Comparison of ENCODE assay signal across 8 mouse cellular contexts in genomic region chrX:107150752-107151515, GRCm38 (mm10). TPM values are rescaled to one million over a fixed set of nuclear protein-coding genes. Genes with fewer than 3 reads are reported as not detected.
DNase-seq lines count a peak whose midpoint lies in the region; ATAC-seq and TF ChIP-seq lines count a peak whose summit lies in the region.

No protein-coding gene starts in this region.

- intact Hi-C loops in heart, adult 2 months (cut with DNase I): no loop called here

- H3K4me3 ChIP-seq in layer of hippocampus, adult 2 months: peak overlapping the region; percentile 9; the same call in 1 of the 2 replicates
- H3K4me3 ChIP-seq in heart, adult 2 months: peak overlapping the region; percentile 45
- no peak overlapping the region for H3K4me3 ChIP-seq in liver, embryonic 11.5 days (ENCODE audit: low read depth, low read length)
- H3K4me3 ChIP-seq in midbrain, embryonic 15.5 days: no peak overlapping the region

- H3K9ac ChIP-seq in heart, adult 2 months (ENCODE audit: low read depth, low read length): peak overlapping the region; percentile 55
- no peak overlapping the region for H3K9ac ChIP-seq in liver, embryonic 11.5 days (ENCODE audit: low read depth, low read length)
- no peak overlapping the region for H3K9ac ChIP-seq in midbrain, embryonic 15.5 days

- ATAC-seq in liver, embryonic 11.5 days (replicated peaks; ENCODE audit: low FRiP score): peak; percentile 93
- no peak for ATAC-seq in midbrain, embryonic 15.5 days (replicated peaks)

- H3K27me3 ChIP-seq in heart, adult 2 months (ENCODE audit: control insufficient read depth, insufficient read depth, low read length): no peaks in the 10 kb centered on the region
- no peaks in the 10 kb centered on the region for H3K27me3 ChIP-seq in liver, embryonic 11.5 days (replicated peaks; ENCODE audit: control insufficient read depth, insufficient read depth, low read length)
- no peaks in the 10 kb centered on the region for H3K27me3 ChIP-seq in midbrain, embryonic 15.5 days (replicated peaks)

- no peaks in the 10 kb centered on the region; the same call in 1 of the 2 replicates for H3K4me1 ChIP-seq in heart, adult 2 months (ENCODE audit: control insufficient read depth, insufficient read depth, low read length)
- no peaks in the 10 kb centered on the region for H3K4me1 ChIP-seq in liver, embryonic 11.5 days (replicated peaks; ENCODE audit: control insufficient read depth, insufficient read depth, low read length)
- no peaks in the 10 kb centered on the region for H3K4me1 ChIP-seq in midbrain, embryonic 15.5 days

- no peaks in the 10 kb centered on the region for H3K9me3 ChIP-seq in liver, embryonic 11.5 days (ENCODE audit: control insufficient read depth, low read length)
- H3K9me3 ChIP-seq in midbrain, embryonic 15.5 days: no peaks in the 10 kb centered on the region

- H3K36me3 ChIP-seq in heart, adult 2 months (ENCODE audit: control insufficient read depth, insufficient read depth, low read length): no peaks in the 10 kb centered on the region
- no peaks in the 10 kb centered on the region for H3K36me3 ChIP-seq in liver, embryonic 11.5 days (ENCODE audit: control insufficient read depth, insufficient read depth, low read length)
- H3K36me3 ChIP-seq in midbrain, embryonic 15.5 days (replicated peaks): no peaks in the 10 kb centered on the region

- no peak for DNase-seq in layer of hippocampus, adult 2 months (ENCODE audit: low spot score in 2 of 2)
- DNase-seq in layer of hippocampus, adult 9-11 months: no peak
- peak; percentile 31 to 33 for DNase-seq in heart, adult 2 months
- DNase-seq in liver, embryonic 11.5 days (ENCODE audit: low spot score): peak; percentile 34
- DNase-seq in spleen, postnatal 36 days (ENCODE audit: low spot score in 2 of 2): peak; percentile 47 to 52
- DNase-seq in urinary bladder, adult 18-20 months (ENCODE audit: low spot score in 2 of 2): no peak
- DNase-seq in cerebellum, adult 11 months: no peak

- no peak for TF ChIP-seq EP300 in heart, adult 2 months (IDR thresholded peaks at IDR 0.05; ENCODE audit: insufficient read depth, low read depth, low read length)

- H3K27ac ChIP-seq in layer of hippocampus, adult 2 months: peak overlapping the region; percentile 32; the same call in 1 of the 2 replicates
- peak overlapping the region; percentile 40 for H3K27ac ChIP-seq in heart, adult 2 months
- peak overlapping the region; percentile 64 for H3K27ac ChIP-seq in liver, embryonic 11.5 days (ENCODE audit: low read depth, low read length)
- H3K27ac ChIP-seq in midbrain, embryonic 15.5 days: no peak overlapping the region

- H3K4me2 ChIP-seq in liver, embryonic 11.5 days: peak overlapping the region; percentile 49
- H3K4me2 ChIP-seq in midbrain, embryonic 15.5 days: no peak overlapping the region

- WGBS in heart, adult 2 months: 37% methylated on average over 4 of the region's 4 CpGs
- WGBS in liver, embryonic 11.5 days: 37% methylated on average over 4 of the region's 4 CpGs
- WGBS in midbrain, embryonic 15.5 days: 44% methylated on average over 4 of the region's 4 CpGs

- TF ChIP-seq CTCF in layer of hippocampus, adult 2 months (conservative IDR thresholded peaks at IDR 0.05): no peak
- TF ChIP-seq CTCF in heart, adult 2 months (IDR thresholded peaks at IDR 0.05): no peak

- no peak for TF ChIP-seq POLR2A in heart, adult 2 months (IDR thresholded peaks at IDR 0.05; ENCODE audit: insufficient read depth, low read depth, low read length)

- no peaks in the 10 kb centered on the region for H3K79me2 ChIP-seq in heart, adult 2 months (replicated peaks; ENCODE audit: control insufficient read depth, insufficient read depth, low read length)

RNA-seq across cellular contexts. Expression of gene P2ry10b, which starts 2.2 kb away (rescaled TPM):
- under 1 TPM; 0.23 to 0.66 TPM for total RNA-seq in layer of hippocampus, adult 2 months (2021)
- total RNA-seq in heart, adult 2 months (2021): 1 to 10 TPM in 1 of 2 experiments, under 1 TPM in 1; 0.55 to 1.2 TPM
- 1.7 and 3.7 TPM in 2 replicates for polyA plus RNA-seq in heart, adult 2 months (2012; rRNA removed)
- polyA plus RNA-seq in liver, embryonic 11.5 days (2014; fragmentation: Nextera tagmentation; extraction: Ambion mirVana): 0.74 and 0.82 TPM in 2 replicates
- 0.15 and 0.22 TPM in 2 replicates for polyA plus RNA-seq in midbrain, embryonic 15.5 days (2015; fragmentation: Nextera tagmentation; extraction: Ambion mirVana)

Comparison
In these comparisons a context has a peak if more than half of its experiments do, and no peak if none do; other contexts are left out.
1. DNase-seq: peak in heart, adult 2 months (2 of 2), liver, embryonic 11.5 days (single experiment) and spleen, postnatal 36 days (2 of 2); none in layer of hippocampus, adult 2 months (0 of 2), layer of hippocampus, adult 9-11 months (single experiment), urinary bladder, adult 18-20 months (0 of 2) and cerebellum, adult 11 months (single experiment).
2. H3K4me3 ChIP-seq: peak in layer of hippocampus, adult 2 months (single experiment) and heart, adult 2 months (single experiment); none in liver, embryonic 11.5 days (single experiment) and midbrain, embryonic 15.5 days (single experiment).